Mouse (Mus musculus) liver (tissue): ENCODE data around the gene Arhgap17.

ENCODE experiments used
- DNase-seq: peaks from one replicate; pipeline ENCODE4 v3.0.0-alpha.2; 2020; ENCODE audit warnings: mixed read lengths

The Arhgap17 gene

DNA sequence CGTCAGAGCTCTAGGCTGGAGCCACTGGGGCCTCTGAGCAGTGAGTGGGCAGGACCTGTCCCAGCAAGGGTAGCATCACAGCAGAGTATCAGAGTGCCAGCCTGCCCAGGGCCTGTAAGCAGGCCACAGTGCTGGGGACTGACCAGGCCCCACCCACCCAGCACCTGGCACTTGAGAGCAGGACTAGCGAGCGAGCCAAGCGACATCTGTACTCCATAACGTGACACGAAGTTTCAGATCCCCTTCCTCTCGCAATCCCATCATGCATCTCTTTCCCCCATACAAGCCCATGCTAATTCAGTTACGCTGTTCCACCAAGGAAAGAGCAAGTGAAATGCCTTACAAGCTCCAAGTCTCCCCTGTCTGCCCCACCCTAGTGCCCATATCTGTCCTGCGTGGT, 39.2 kb downstream of the Arhgap17 start:
- no peak for DNase-seq

DNA sequence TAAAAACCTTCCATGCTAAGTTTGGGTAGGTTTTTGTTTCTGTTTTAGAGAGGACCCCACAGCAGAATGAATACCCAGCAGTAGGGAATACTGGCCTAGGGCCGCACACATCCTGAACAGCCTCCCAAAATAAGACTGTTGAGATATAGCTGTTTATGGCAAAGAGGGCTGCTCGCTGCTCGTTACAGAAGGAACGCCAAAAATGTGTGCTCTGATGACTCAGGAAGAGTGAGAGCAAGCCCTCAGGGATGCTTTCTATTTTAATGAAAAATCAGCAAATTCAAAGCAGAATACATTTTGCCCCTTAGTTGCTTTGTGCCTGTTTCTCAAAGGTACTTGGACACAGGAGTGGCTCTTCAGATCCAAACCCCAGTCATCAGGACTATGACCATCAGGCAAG, 41.8 kb downstream of the Arhgap17 start:
- no peak for DNase-seq

DNA sequence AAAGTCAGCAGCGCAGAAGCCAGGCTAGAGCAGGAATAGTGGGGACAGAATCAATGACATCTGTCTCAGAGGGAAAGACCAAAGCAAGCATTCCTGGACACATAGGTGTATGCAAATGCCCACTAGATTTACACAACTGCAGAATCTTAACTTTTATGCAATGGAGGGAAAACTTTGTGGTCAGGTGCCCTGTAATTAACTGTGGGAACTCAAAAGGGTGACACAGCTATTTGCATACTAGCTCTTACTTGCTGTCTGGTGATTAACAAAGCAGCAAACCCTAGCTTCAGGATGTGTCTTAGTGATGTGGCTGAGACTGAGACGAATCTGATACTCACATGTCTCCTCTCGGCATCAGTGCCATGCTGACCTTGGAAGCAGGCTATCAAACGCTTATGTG, 42.8 kb downstream of the Arhgap17 start:
- peak; percentile 26 for DNase-seq

DNA sequence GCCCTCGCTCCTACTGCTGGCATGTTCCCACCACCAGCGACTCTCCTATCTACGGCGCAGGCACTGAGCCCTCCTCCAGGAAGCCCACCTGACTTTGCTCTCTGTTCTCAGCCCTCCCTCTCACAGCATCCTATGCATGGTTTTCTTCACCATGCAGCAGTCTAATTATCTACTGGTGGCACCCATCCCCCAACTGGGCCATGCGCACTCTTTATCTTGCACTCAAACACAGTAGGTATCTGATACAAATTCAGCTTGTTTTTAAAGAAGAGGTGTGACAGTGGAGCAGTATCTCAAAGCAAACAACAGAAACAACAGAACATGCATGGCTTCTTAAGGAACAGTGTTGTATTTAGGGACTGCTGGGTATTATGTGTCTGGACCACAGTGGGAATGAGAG, 43.7 kb downstream of the Arhgap17 start:
- peak; percentile 67 for DNase-seq

DNA sequence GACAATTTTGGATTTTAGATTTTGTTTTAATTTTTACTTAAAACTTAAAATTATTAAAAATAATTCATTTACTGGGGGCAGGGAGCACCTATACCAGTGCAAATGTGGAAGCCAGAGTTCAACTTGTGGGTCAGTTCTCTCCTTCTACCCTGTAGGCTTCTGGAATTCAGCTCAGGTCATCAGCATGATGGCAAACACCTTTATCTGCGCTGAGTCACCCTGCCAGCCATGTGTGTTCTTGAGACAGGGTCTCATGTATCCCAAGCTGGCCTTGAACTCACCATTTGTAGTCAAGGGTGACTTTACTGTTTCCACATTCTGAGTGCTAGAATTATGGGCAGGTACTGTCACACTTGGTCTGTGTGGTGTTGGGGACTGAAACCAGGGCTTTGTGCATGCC, 45.6 kb downstream of the Arhgap17 start:
- peak; percentile 71 for DNase-seq

DNA sequence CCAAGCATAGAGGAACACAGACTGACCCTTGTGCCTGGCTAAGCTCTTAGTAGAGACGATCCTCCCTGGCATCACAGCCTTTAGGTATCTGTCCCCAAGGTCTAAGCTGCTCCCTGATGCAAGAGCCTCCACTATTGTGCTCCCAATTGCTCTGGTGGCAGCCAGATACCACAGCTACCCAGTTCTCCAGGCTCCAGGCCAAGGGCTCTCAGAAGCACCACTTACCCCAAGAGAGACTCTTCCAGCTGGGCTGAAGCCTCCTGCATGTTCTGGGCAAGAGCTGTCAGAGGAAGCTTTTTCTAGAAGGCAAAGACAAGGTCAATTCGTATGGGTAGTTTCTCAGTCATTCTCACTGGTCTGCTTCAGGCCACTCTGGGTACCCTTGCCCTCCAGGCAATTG, 46.3 kb downstream of the Arhgap17 start:
- DNase-seq: no peak

DNA sequence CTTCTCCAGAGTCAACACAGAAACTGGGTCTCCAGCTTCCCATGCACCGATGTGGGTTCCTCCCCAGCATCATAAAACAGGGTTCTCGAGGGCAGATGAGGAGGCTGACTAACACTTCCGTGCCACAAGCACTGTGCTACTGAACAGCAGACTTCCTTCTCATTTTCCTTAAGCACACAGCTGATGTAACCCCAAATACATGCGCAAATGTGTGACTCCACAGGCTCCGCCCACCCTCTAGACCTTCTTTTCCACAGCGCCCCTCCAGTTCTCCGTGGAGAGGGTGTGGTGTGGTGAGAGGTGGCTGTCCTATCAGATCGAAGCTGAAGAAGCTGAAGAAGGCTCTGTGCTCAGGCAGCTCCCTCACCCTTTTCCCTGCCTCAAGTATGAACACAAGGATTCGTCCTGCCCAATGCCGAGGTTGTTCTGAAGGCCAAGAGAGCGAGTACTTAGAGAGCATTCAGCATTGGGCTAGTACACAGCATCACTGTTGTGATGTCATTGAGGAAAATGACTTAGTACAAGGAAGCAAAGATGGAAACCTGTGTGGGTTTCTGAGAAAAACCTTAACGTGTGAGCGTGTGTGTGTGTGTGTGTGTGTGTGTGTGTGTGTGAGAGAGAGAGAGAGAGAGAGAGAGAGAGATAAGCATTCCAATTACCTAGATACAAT, 47.1 kb downstream of the Arhgap17 start:
- peak; percentile 67 for DNase-seq

DNA sequence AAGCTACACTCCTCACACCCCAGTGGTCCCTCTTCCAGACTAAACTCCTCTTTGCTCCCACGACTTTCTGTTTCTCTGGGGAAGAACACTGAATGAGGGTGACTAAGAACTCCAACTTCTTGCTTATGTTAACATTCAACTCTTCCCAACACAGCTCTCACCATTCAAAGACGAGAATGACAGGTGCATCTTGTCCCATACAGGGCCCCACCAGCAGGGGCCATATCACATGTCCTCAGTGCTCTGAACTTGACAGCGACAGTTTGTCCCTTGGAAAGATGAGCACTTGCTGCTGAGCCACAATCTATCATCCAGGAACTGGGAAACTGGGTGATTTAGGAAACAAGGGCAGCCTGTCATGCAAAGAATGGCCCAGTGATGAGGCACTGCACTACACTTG, 57.0 kb downstream of the Arhgap17 start:
- no peak for DNase-seq

DNA sequence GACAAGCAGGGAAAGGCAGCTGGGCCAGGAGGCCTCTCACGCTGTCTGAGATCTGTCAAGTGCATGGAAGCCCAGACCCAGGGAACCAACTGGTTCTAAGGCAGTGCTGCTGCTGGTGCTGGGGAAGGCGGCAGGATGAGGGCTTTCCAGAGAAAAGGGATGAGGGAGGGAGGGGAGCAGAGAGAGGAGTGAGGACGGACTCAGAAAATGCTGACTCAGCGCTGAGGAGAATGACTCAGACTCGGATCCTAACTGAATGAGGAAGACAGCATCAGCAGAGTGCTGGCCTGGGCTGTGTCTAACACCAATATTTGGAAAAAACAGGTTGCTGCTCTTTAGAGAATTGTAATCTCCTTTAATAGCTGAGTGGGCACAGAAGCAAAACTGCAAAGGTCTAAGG, 57.9 kb downstream of the Arhgap17 start:
- no peak for DNase-seq

DNA sequence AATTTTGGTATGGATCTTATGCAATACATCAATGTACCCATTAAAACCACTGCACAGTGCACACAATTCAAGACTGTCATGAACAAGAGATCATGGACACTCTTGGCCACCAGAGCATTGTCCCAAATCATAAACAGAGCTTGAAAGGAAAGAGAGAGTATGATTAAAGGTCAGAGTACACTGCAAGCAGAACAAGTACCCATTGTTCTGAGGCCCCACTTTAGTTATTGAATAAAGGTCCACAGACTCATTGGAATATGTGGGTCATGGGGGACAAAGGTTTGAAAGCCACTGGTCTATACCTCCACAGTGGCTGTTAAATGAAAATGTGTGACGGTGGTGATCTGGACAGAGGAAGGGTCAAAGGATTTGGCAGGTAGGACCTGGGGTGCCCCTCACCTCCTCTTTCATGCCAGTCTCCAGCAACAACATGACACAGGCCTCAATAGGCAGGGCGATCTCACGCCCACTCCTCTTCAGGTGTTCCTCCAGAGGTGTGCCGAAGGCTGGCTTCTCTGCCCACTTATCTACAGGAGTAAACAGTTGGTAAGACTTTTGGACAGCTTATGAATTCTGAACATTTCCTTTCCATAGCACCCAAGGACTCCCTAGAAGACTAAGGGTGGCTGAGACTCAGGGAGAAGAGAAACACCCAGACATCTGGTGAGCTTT, 61.7 kb downstream of the Arhgap17 start:
- no peak for DNase-seq

DNA sequence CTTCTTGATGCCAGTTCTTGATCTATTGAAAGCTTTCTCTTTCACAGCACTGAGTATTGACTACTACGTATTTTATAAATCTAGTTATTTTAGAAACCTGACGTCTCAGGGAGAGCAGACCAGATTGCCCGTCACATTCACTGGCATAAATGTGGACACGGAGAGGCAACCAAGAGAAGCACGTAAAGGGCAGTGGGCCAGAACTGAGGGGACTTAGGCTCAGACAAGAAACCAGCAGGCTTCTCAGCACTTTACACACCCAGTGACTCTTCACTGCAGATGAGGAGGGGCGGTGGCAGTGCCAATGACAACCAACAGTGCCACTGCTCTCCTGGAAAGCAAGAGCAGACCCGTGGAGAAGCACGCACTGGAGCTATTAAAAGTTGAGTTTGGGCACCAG, 62.5 kb downstream of the Arhgap17 start:
- DNase-seq: no peak

DNA sequence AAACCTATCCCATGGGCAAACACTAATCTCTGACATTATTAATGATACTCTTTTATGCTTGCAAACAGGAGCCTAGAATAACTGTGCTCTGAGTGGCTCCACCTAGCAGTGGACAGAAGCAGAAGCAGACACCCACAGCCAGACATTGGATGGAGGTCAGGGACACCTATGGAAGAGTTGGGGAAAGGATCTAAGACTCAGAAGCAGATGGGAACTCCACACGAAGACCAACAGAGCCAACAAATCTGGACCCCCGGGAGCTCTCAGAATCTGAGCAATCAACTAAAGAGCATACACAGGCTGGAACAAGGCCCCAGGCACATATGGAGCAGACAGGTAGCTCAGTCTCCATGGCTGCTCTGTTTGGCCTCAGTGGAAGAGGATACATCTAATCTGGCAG, 64.3 kb downstream of the Arhgap17 start:
- DNase-seq: no peak

DNA sequence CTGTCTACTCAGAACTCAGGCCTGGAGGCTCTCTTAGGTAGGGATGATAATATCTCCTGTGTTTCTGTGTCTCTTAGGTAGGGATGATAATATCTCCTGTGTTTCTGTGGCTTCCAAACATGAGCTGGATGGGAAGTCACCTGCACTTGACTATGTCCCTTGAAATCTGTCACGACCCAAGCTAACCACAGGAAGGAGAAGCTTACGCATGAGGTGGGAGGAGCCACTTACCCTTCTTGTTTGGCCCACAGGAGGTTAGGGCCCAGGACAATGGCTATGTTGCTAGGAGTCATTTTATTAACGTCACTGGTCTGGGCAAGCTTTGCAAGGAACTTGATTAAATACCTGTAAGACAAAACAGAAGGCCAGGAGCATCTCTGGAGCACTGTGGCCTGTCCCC, 69.5 kb downstream of the Arhgap17 start:
- no peak for DNase-seq

DNA sequence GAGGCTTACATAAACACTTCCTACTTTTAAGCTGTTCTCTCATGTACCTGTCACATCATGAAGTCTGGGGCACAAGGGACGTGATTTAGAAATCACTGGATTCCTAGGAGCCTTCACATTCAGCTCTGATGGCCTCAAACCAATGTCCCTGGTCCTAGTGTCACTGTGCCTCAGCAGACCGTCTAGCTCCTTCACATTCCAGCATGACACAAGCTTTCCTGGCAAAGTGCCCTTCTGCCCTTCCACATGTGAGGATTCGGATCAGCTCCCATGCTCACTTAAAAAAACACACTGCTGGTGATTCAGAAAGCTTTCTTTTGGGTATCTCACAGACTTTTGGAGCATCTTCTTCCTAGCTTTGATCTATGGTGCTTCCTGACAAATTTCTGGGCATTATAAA, 71.5 kb downstream of the Arhgap17 start:
- DNase-seq: no peak

DNA sequence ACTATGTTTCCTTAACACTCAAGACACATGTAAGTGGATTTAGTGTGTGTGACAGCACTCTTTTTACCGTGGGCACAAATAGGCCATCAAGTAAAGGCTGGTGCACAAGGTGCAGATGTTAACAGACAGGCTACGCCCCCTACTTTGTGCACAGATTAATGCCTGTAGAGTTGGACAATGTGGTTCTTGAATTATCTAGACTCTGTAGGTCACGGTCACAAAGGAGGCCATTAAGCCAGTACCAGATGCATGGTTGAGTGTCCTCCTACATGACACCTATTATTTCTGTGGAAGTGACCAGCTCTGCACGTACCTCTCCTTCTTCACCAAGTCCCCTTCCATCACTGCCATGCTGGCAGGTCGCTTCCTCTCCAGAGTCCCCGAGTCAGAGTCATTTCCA, 73.6 kb downstream of the Arhgap17 start:
- DNase-seq: no peak

DNA sequence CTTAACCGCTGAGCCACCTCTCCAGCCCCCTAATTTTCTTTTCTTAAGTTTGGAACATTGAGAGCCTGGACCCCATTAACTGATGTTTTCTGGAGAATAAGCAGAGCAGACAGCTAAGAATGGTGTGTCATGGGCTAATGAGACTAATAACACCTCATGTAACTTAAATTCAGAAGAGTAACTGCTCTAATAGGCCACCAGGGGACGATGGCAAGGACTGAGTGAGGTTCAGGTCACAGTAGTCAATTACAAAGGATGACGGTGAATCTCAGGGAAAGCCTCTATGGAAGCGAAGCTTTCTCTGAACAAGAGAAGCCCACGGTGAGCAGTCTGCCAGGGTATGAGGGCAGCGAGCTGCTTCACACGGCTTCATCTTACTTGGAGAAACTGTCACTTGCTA, 74.3 kb downstream of the Arhgap17 start:
- no peak for DNase-seq

DNA sequence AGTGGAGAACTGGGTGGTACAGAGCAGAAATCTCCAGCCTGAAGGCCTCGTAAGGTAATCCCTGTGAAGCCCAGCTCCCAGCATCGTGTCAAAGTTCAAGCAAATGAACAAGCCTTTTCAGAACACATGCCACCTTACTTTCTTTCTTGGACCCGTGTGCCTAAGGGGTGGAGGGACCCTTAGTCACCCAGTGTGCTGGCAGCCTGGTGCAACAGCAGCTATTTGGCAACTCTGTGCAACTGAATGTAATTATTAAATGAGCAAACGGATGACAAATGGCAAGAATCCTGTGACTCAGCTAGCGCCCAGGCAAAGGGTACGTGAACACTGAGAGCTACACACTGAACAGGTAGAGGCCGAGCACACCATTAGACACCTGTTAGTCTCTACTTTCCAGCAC, 75.8 kb downstream of the Arhgap17 start:
- DNase-seq: no peak

DNA sequence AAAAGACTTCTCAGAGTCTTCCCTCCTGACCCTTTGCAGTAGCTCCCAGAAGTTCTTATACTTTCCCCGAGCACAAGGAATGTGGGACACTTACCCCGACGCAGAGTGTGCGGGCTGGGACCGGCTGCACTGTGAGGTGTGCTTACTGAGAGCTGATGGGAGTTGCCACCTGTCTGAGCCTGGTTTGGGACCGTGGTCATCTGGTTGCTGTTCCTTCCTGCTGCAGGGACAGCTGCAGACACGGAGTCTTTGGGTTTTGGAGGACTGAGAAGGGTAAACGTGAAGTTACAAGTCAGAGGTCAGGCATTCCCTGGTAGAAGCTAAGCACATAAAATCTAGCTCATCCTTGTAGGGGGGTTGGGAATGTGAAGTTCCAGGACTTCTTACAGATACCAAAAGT, 77.8 kb downstream of the Arhgap17 start:
- DNase-seq: no peak

DNA sequence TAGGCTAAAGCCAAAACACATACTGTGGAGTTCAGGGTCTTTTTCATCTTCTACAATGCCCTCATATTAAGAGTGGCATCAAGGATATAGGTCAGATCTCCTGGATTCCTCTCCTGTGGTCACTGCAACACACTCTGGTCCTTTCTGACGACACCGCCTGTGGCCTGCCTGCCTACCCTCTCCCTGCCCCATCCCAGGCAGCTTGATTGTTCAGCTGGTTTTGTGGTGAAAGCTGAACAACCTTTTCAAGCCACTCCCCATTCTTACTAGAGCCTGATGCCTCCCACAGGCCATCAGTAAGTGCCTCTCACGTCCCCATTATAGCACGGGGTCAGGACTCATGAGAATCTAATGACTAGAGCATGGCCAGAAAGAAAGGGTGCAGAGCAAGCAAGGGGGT, 80.5 kb downstream of the Arhgap17 start:
- DNase-seq: no peak

DNA sequence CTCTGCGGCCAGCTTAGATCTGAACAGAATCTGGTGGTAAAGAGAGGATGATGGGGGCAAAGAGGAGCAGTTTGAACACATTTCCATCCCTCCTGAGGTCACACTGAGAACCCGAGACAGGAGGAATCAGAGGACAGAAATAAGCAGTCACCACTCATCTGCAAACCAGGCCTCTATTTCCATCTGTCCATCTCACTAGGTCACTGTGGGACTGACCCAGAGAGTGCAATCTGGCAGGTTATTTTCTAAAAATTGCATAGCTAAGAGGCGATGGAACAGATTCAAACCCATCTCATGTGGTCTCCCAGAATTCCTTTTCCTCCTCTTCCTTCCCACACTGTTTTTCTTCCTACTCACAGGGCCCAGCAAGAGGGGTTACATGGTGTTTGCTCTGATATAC, 81.8 kb downstream of the Arhgap17 start:
- DNase-seq: no peak

DNA sequence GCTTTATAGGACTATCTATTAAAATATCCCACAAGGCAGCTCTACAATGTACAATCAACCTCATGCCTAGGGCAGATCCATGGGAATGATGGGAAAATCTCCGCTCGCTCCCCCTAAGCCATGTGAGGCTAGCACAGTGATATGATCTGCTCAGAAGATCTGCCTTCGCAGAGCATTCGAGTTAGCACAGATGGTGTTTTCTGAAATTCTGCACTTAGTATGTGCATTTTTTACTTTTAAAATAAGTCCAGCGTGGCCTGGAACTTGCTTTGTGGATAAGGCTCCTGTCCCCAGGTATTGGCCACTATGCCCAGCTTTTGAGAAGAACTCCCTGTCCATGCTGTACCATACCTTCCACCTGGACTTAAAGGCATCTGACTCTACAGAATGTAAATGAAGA, 83.8 kb downstream of the Arhgap17 start:
- DNase-seq: no peak

DNA sequence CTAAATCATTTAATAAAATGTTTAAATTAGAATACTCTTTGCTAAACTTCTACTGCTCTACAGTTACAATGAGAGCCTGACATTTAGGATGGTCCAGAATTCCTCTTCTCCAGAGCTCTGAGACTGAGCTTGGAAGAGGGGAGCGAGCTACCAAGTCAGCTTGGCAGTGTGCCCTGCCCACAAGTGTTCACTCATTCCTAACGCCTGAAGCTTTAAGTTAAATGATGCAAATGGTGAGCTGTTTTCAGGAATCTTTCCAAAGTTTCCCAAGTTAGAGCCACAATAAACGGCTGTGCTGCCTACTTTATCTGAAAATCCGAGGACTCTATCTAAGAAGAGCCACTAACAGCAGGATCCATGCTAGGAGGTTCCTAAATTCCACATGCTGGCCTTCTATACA, 85.9 kb downstream of the Arhgap17 start:
- DNase-seq: no peak

DNA sequence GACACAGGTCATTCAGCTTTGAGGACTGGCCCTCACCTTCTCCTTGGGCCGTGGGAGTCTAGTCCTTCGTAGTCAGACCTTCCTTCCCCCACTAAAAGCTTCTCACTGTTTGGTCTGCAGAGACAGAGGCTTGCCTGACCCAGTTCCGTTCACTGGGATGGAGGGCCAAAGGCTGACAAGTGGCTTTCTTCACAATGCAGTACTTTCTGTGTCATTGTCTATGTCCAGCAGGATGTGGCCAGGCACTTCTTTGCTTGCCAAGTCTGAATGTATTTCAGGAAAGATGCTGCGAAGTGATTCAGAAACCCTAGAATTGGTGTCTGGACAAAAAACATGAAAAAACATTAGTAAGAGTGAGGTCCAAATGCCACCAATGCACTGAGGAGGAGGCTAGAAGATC, 89.9 kb downstream of the Arhgap17 start:
- DNase-seq: no peak

DNA sequence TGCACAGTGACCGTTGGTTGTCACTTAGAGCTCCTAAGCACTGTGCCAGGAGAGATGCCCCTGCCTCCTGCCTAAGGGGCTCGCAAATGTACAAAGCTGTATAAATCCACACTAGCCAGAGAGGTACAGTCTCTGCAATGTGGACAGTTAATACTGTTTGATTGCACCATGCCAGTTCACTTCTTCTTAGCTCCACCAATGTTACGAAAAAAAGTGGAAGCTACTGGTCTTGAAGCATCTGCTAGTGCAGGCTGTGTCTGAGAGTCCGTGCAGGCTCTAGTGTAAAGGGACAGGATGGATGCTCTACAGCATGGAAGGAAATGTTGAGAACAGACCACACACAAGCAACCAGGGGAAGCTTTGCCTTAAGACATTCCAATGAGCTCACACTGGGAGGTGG, 93.1 kb downstream of the Arhgap17 start:
- no peak for DNase-seq

DNA sequence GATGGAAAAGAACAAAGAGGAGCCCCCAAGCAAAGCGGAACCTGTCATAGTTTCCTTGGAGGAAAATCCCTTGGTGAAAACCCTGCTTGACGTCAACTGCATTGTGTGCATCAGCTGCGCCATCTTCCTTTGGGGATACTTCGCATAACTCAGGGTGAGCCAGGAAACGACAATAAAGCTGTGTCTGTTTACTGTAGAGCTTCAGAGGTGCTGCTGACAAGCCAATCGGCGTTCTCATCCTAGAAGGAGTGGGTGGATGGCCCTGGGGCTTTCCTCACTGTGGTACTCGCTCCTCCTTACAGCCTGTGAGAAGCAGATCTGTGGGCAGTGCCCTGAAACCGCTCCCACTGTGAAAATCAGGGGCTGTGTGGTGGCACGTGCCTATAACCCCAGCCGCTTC, 96.7 kb downstream of the Arhgap17 start:
- no peak for DNase-seq
